Mouse (Mus musculus) activated CD4-positive, CD25-positive, alpha-beta regulatory T cell, adult 4 months (primary cell): ENCODE results near the gene Micu1. TPM values are rescaled to one million over a fixed set of nuclear protein-coding genes. Genes with fewer than 3 reads are reported as not detected.
A peak's percentile ranks its signal among the peaks of the same experiment; 100 is the strongest.
"Not testable (repeated sequence)": the region's sequence is repeated elsewhere in the genome, so short reads cannot be mapped to it uniquely, and the experiment has no call there.

Experiments
- ATAC-seq: one replicate; pipeline ENCODE4 v1.8.0; 2017
- polyA plus RNA-seq, 2 experiments: library from polyadenylated mRNA; unstranded; fragments of 100-300 nt; shearing (Covaris generic); gene quantifications; one replicate each; pipeline ENCODE4 v1.2.1; 2017

Micu1 gene
- 10 to 100 TPM; 37.4 to 44.5 TPM for polyA plus RNA-seq

GRCm38 (mm10) chr10:59702207-59703032, at the start of gene Micu1:
Micu1 (plus strand) TSS chr10:59702477.
- peak; percentile 94 for ATAC-seq

GRCm38 (mm10) chr10:59656799-59657198, 45.5 kb upstream of the Micu1 start:
- ATAC-seq: no peak

- no peak for ATAC-seq
Measured at GRCm38 (mm10) chr10:59664765-59665164, 37.5 kb upstream of the Micu1 start.

GRCm38 (mm10) chr10:59665503-59666291, 36.6 kb upstream of the Micu1 start:
- no peak for ATAC-seq

GRCm38 (mm10) chr10:59667377-59667776, 34.9 kb upstream of the Micu1 start:
- no peak for ATAC-seq

- ATAC-seq: no peak
Measured at GRCm38 (mm10) chr10:59668491-59668890, 33.8 kb upstream of the Micu1 start.

- ATAC-seq: no peak
Measured at GRCm38 (mm10) chr10:59677836-59678235, 24.4 kb upstream of the Micu1 start.

GRCm38 (mm10) chr10:59679189-59679588, 23.1 kb upstream of the Micu1 start:
- no peak for ATAC-seq

- not testable (repeated sequence) for ATAC-seq
Measured at GRCm38 (mm10) chr10:59685586-59685985, 16.7 kb upstream of the Micu1 start.

- no peak for ATAC-seq
Measured at GRCm38 (mm10) chr10:59687126-59687525, 15.2 kb upstream of the Micu1 start.

- no peak for ATAC-seq
Measured at GRCm38 (mm10) chr10:59689836-59690235, 12.4 kb upstream of the Micu1 start.

- ATAC-seq: no peak
Measured at GRCm38 (mm10) chr10:59692441-59692840, 9.8 kb upstream of the Micu1 start.

- ATAC-seq: no peak
Measured at GRCm38 (mm10) chr10:59694104-59694503, 8.2 kb upstream of the Micu1 start.

- no peak for ATAC-seq
Measured at GRCm38 (mm10) chr10:59699516-59699915, 2.8 kb upstream of the Micu1 start.

GRCm38 (mm10) chr10:59701805-59702204, 472 bp upstream of the Micu1 start:
- ATAC-seq: no peak

GRCm38 (mm10) chr10:59703060-59703760, 933 bp downstream of the Micu1 start:
- peak; percentile 3 for ATAC-seq

GRCm38 (mm10) chr10:59706991-59707546, 4.8 kb downstream of the Micu1 start:
- ATAC-seq: no peak

- ATAC-seq: no peak
Measured at GRCm38 (mm10) chr10:59707595-59707994, 5.3 kb downstream of the Micu1 start.

- ATAC-seq: no peak
Measured at GRCm38 (mm10) chr10:59709281-59709680, 7.0 kb downstream of the Micu1 start.

GRCm38 (mm10) chr10:59710246-59710645, 8.0 kb downstream of the Micu1 start:
- no peak for ATAC-seq

- no peak for ATAC-seq
Measured at GRCm38 (mm10) chr10:59712062-59712461, 9.8 kb downstream of the Micu1 start.

- no peak for ATAC-seq
Measured at GRCm38 (mm10) chr10:59720017-59720416, 17.7 kb downstream of the Micu1 start.

GRCm38 (mm10) chr10:59721555-59721954, 19.3 kb downstream of the Micu1 start:
- ATAC-seq: no peak
